Mouse (Mus musculus): ENCODE data around the gene Zwint. TPM values are rescaled to one million over a fixed set of nuclear protein-coding genes. Genes with fewer than 3 reads are reported as not detected.

The Zwint gene
- total RNA-seq (2021): 10 to 100 TPM; 38.4 to 39.2 TPM
- long read RNA-seq, experiment 1, transcript Zwint-201 (8 exons, 1,834 nt): major isoform, 52 of 57 reads
- long read RNA-seq, experiment 1, partial matches to known transcripts: 2 of 57 reads
- long read RNA-seq, experiment 1, other reads (novel, unspliced or antisense): 0 of 57 reads
- long read RNA-seq, experiment 2, transcript Zwint-201 (8 exons, 1,834 nt): major isoform, 56 of 65 reads
- long read RNA-seq, experiment 2, partial matches to known transcripts: 2 of 65 reads
- long read RNA-seq, experiment 2, other reads (novel, unspliced or antisense): 3 of 65 reads

- DNase-seq: peak; percentile 92
These were observed at the start of gene Zwint for GRCm38 (mm10) chr10:72654270-72655016. Zwint (plus strand) TSS chr10:72654845.

GRCm38 (mm10) chr10:72613125-72613915 lies 41.3 kb upstream of the Zwint start:
- DNase-seq: no peak

- no peak for DNase-seq
These were observed 38.5 kb upstream of the Zwint start for GRCm38 (mm10) chr10:72616153-72616552.

- DNase-seq: no peak
These were observed 34.1 kb upstream of the Zwint start for GRCm38 (mm10) chr10:72620527-72620926.

GRCm38 (mm10) chr10:72623561-72623960 lies 31.1 kb upstream of the Zwint start:
- no peak for DNase-seq

- DNase-seq: no peak
These were observed 20.5 kb upstream of the Zwint start for GRCm38 (mm10) chr10:72634125-72634524.

GRCm38 (mm10) chr10:72650867-72651266 lies 3.8 kb upstream of the Zwint start:
- DNase-seq: no peak

- no peak for DNase-seq
These were observed 848 bp upstream of the Zwint start for GRCm38 (mm10) chr10:72653797-72654196.

GRCm38 (mm10) chr10:72655017-72655509 lies 418 bp downstream of the Zwint start:
- no peak for DNase-seq

GRCm38 (mm10) chr10:72659198-72659597 lies 4.6 kb downstream of the Zwint start:
- DNase-seq: no peak

- DNase-seq: no peak
These were observed 5.7 kb downstream of the Zwint start for GRCm38 (mm10) chr10:72660350-72660749.

- no peak for DNase-seq
These were observed 13.2 kb downstream of the Zwint start for GRCm38 (mm10) chr10:72667856-72668255.

- DNase-seq: no peak
These were observed 14.4 kb downstream of the Zwint start for GRCm38 (mm10) chr10:72669086-72669485.

GRCm38 (mm10) chr10:72675971-72676370 lies 21.3 kb downstream of the Zwint start:
- no peak for DNase-seq

GRCm38 (mm10) chr10:72676550-72676949 lies 21.9 kb downstream of the Zwint start:
- no peak for DNase-seq

GRCm38 (mm10) chr10:72679086-72679485 lies 24.4 kb downstream of the Zwint start:
- DNase-seq: no peak

GRCm38 (mm10) chr10:72701092-72701491 lies 46.4 kb downstream of the Zwint start:
- DNase-seq: no peak

GRCm38 (mm10) chr10:72713754-72714153 lies 59.1 kb downstream of the Zwint start:
- no peak for DNase-seq

All from gastrocnemius, postnatal 10 days (tissue).